Mouse (Mus musculus) thymus, postnatal 14 days (tissue): ENCODE measurements around the gene Acot7.

Experiments used
- DNase-seq: peaks from one replicate; pipeline ENCODE4 v3.0.0; 2021

The Acot7 gene

GRCm38 (mm10) chr4:152177537-152178343, at the start of gene Acot7:
Acot7 (plus strand) TSS chr4:152178134.
- peak; percentile 96 for DNase-seq

- no peak for DNase-seq
These were observed 49.1 kb upstream of the Acot7 start for GRCm38 (mm10) chr4:152128784-152129183.

GRCm38 (mm10) chr4:152129395-152129930, 48.5 kb upstream of the Acot7 start:
- no peak for DNase-seq

GRCm38 (mm10) chr4:152130771-152131653, 46.9 kb upstream of the Acot7 start:
- DNase-seq, result peak; percentile 65

GRCm38 (mm10) chr4:152131809-152132771, 45.8 kb upstream of the Acot7 start:
- no peak for DNase-seq

GRCm38 (mm10) chr4:152132772-152133169, 45.2 kb upstream of the Acot7 start:
- DNase-seq, result no peak

- DNase-seq, result no peak
These were observed 44.7 kb upstream of the Acot7 start for GRCm38 (mm10) chr4:152133213-152133612.

GRCm38 (mm10) chr4:152134507-152134906, 43.4 kb upstream of the Acot7 start:
- DNase-seq, result peak; percentile 81

- no peak for DNase-seq
These were observed 42.6 kb upstream of the Acot7 start for GRCm38 (mm10) chr4:152135363-152135762.

- no peak for DNase-seq
These were observed 41.6 kb upstream of the Acot7 start for GRCm38 (mm10) chr4:152136112-152136875.

- no peak for DNase-seq
These were observed 41.1 kb upstream of the Acot7 start for GRCm38 (mm10) chr4:152136876-152137250.

- peak; percentile 82 for DNase-seq
These were observed 39.3 kb upstream of the Acot7 start for GRCm38 (mm10) chr4:152138497-152139260.

GRCm38 (mm10) chr4:152140441-152140840, 37.5 kb upstream of the Acot7 start:
- DNase-seq, result peak; percentile 55

GRCm38 (mm10) chr4:152141521-152142135, 36.3 kb upstream of the Acot7 start:
- DNase-seq, result no peak

GRCm38 (mm10) chr4:152143632-152144031, 34.3 kb upstream of the Acot7 start:
- no peak for DNase-seq

GRCm38 (mm10) chr4:152145473-152145872, 32.5 kb upstream of the Acot7 start:
- no peak for DNase-seq

GRCm38 (mm10) chr4:152146033-152146827, 31.7 kb upstream of the Acot7 start:
- no peak for DNase-seq

- DNase-seq, result no peak
These were observed 27.4 kb upstream of the Acot7 start for GRCm38 (mm10) chr4:152150546-152150945.

- no peak for DNase-seq
These were observed 26.4 kb upstream of the Acot7 start for GRCm38 (mm10) chr4:152151451-152151965.
